Mouse (Mus musculus) G1E (cell line): ENCODE data around the gene Arcn1.

Experiments used
- CTCF ChIP-seq: IDR thresholded peaks from 2 replicates; pipeline ENCODE4 v1.5.1; 2012; ENCODE audit warnings: low read depth, low read length, inconsistent platforms, mixed read lengths
- GATA1 ChIP-seq: IDR thresholded peaks from 2 replicates; pipeline ENCODE4 v1.6.1; 2012; ENCODE audit warnings: borderline replicate concordance, low read length, inconsistent platforms, mixed read lengths
- TAL1 ChIP-seq: conservative IDR thresholded peaks from 2 replicates; pipeline ENCODE4 v1.6.1; 2012; ENCODE audit warnings: low read depth, low read length, inconsistent platforms, mixed read lengths

GRCm38 (mm10) chr9:44735886-44736285, 31.8 kb downstream of the Arcn1 start:
- no peak for TF ChIP-seq CTCF
- no peak for TF ChIP-seq GATA1
- TF ChIP-seq TAL1 = no peak
